Mouse (Mus musculus): ENCODE data around the gene Zbtb7b. TPM values are rescaled to one million over a fixed set of nuclear protein-coding genes. Genes with fewer than 3 reads are reported as not detected.

Gene Zbtb7b
- total and polyA plus RNA-seq, 2 experiments from 2014 or later: 0.53 to 4.4 TPM

- Histone ChIP-seq H3K4me1 (ENCODE audit: insufficient read depth, low read length) (no peaks in the 10 kb centered on the region), H3K9ac (replicated peaks; ENCODE audit: low read length, poor library complexity, severe bottlenecking) (no peak within 1 kb of the TSS), H3K4me3 (ENCODE audit: low read depth, low read length) (no peak within 1 kb of the TSS), H3K27ac (ENCODE audit: low read depth, low read length) (no peak within 1 kb of the TSS), H3K36me3 (ENCODE audit: insufficient read depth, low read length) (peaks cover 23% of the 10 kb centered on the region), H3K9me3 (ENCODE audit: low read length) (no peaks in the 10 kb centered on the region), H3K27me3 (ENCODE audit: insufficient read depth, low read length) (no peaks in the 10 kb centered on the region), H3K4me2 (ENCODE audit: low read depth, low read length, poor library complexity, severe bottlenecking) (no peak within 1 kb of the TSS)
- 58% methylated on average over 5 of the region's 5 CpGs for WGBS
- no peak for TF ChIP-seq CTCF (IDR thresholded peaks at IDR 0.05)
- DNase-seq (ENCODE audit: low spot score) (no peak), ATAC-seq (ENCODE audit: low FRiP score) (no peak)
Observed at GRCm38 (mm10) chr3:89402693-89403092, 8.1 kb upstream of the Zbtb7b start, which contains the start of gene Lenep. Lenep (minus strand) TSS chr3:89402793.

DNA sequence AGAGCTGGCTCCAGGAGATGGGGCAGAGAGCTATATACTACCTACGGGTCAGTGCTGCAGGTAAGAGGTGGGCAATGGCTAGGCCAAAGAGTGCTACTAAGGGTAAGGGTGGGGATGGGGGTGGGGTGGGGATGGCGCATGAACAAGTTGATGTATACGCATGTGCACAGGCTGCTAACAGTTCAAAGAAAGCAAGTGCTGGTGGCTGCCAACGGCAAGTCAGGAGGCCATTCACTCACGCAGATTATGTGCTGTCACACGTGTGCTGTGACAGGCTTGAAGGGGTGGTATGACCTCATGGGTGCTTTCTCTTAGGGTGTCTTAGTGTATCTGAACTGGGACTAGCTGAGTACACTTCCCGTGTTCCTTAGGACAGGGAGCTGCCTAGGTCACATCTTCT, 6.8 kb upstream of the Zbtb7b start:
- peaks cover under 1% of the 10 kb centered on the region; the same call in 1 of the 2 replicates for H3K4me1 ChIP-seq (ENCODE audit: insufficient read depth, low read length)
- H3K9me3 ChIP-seq (ENCODE audit: low read length): no peaks in the 10 kb centered on the region
- no peak for DNase-seq (ENCODE audit: low spot score)
- no peak overlapping the region for H3K27ac ChIP-seq (ENCODE audit: low read depth, low read length)
- no peak for TF ChIP-seq CTCF (IDR thresholded peaks at IDR 0.05)
- H3K27me3 ChIP-seq (ENCODE audit: insufficient read depth, low read length): peaks cover 2% of the 10 kb centered on the region; the same call in 1 of the 2 replicates
- no peak overlapping the region for H3K9ac ChIP-seq (replicated peaks; ENCODE audit: low read length, poor library complexity, severe bottlenecking)
- no peak for ATAC-seq (ENCODE audit: low FRiP score)
- peaks cover 23% of the 10 kb centered on the region for H3K36me3 ChIP-seq (ENCODE audit: insufficient read depth, low read length)
- 87% methylated on average over 7 of the region's 7 CpGs for WGBS
- H3K4me3 ChIP-seq (ENCODE audit: low read depth, low read length): no peak overlapping the region
- no peak overlapping the region for H3K4me2 ChIP-seq (ENCODE audit: low read depth, low read length, poor library complexity, severe bottlenecking)

DNA sequence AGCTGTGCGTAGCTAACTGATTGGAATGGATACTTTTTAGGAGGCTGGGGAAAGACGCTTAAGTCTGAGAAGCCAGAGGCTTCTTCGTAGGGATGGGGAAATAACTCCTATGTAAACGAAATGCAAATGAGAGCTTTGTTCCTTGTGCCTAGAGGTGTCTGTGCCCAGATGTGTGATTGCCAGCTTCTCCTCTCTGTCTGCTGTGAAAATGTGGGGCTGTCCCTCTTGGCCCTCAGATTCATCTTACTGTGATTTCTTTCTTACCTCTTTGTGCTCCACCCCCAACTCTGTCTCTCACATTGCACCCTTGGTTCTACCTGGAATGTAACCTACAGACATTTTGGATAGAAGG, 2.1 kb upstream of the Zbtb7b start:
- H3K36me3 ChIP-seq (ENCODE audit: insufficient read depth, low read length): peaks cover 2% of the 10 kb centered on the region; the same call in 1 of the 2 replicates
- ATAC-seq (ENCODE audit: low FRiP score): no peak
- H3K27ac ChIP-seq (ENCODE audit: low read depth, low read length): no peak overlapping the region
- no peak for TF ChIP-seq CTCF (IDR thresholded peaks at IDR 0.05)
- peaks cover 13% of the 10 kb centered on the region for H3K4me1 ChIP-seq (ENCODE audit: insufficient read depth, low read length)
- H3K4me3 ChIP-seq (ENCODE audit: low read depth, low read length): peak overlapping the region; percentile 38
- H3K27me3 ChIP-seq (ENCODE audit: insufficient read depth, low read length): peaks cover 14% of the 10 kb centered on the region; the same call in 1 of the 2 replicates
- 0% methylated on average over 4 of the region's 4 CpGs for WGBS
- no peak for DNase-seq (ENCODE audit: low spot score)
- no peak overlapping the region for H3K9ac ChIP-seq (replicated peaks; ENCODE audit: low read length, poor library complexity, severe bottlenecking)
- no peaks in the 10 kb centered on the region for H3K9me3 ChIP-seq (ENCODE audit: low read length)
- H3K4me2 ChIP-seq (ENCODE audit: low read depth, low read length, poor library complexity, severe bottlenecking): peak overlapping the region; percentile 100

- 1% methylated on average over 30 of the region's 44 CpGs for WGBS
- TF ChIP-seq CTCF (IDR thresholded peaks at IDR 0.05): peak; percentile 85
- ATAC-seq (ENCODE audit: low FRiP score) (no peak), DNase-seq (ENCODE audit: low spot score) (peak; percentile 72)
- Histone ChIP-seq H3K4me1 (ENCODE audit: insufficient read depth, low read length) (peaks cover 17% of the 10 kb centered on the region), H3K36me3 (ENCODE audit: insufficient read depth, low read length) (no peaks in the 10 kb centered on the region), H3K9ac (replicated peaks; ENCODE audit: low read length, poor library complexity, severe bottlenecking) (no peak overlapping the region), H3K9me3 (ENCODE audit: low read length) (no peaks in the 10 kb centered on the region), H3K27ac (ENCODE audit: low read depth, low read length) (no peak overlapping the region), H3K27me3 (ENCODE audit: insufficient read depth, low read length) (peaks cover 14% of the 10 kb centered on the region; the same call in 1 of the 2 replicates), H3K4me2 (ENCODE audit: low read depth, low read length, poor library complexity, severe bottlenecking) (peak overlapping the region; percentile 100), H3K4me3 (ENCODE audit: low read depth, low read length) (peak overlapping the region; percentile 38)
Observed at GRCm38 (mm10) chr3:89395806-89396653, 1.5 kb upstream of the Zbtb7b start.

DNA sequence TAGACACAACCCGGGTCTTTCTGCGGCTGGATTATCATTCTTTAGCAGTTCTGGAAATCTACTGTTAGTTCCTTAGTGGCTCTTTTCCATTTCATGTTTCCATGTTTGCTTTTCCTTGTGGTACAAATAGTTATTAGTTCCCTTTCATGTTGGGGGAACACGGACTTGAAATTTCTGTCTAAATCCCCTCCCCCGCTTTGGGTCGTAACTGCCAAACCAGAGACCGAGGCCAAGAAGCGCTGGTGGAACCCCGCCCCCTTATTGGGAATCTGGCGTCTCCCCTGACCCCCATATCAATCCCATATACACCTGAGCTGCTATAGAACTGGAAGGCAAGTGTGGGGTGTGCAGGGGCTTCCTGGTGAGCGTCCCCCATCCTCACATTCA, 836 bp upstream of the Zbtb7b start:
- DNase-seq (ENCODE audit: low spot score) (no peak), ATAC-seq (ENCODE audit: low FRiP score) (no peak)
- peak overlapping the region; percentile 38; the same call in 1 of the 2 replicates for H3K4me3 ChIP-seq (ENCODE audit: low read depth, low read length)
- H3K9ac ChIP-seq (replicated peaks; ENCODE audit: low read length, poor library complexity, severe bottlenecking): no peak overlapping the region
- no peak overlapping the region for H3K27ac ChIP-seq (ENCODE audit: low read depth, low read length)
- WGBS: 5% methylated on average over 10 of the region's 10 CpGs
- no peaks in the 10 kb centered on the region for H3K9me3 ChIP-seq (ENCODE audit: low read length)
- no peak for TF ChIP-seq CTCF (IDR thresholded peaks at IDR 0.05)
- peaks cover 19% of the 10 kb centered on the region for H3K4me1 ChIP-seq (ENCODE audit: insufficient read depth, low read length)
- no peaks in the 10 kb centered on the region for H3K36me3 ChIP-seq (ENCODE audit: insufficient read depth, low read length)
- H3K27me3 ChIP-seq (ENCODE audit: insufficient read depth, low read length): peaks cover 14% of the 10 kb centered on the region; the same call in 1 of the 2 replicates
- peak overlapping the region; percentile 100 for H3K4me2 ChIP-seq (ENCODE audit: low read depth, low read length, poor library complexity, severe bottlenecking)

GRCm38 (mm10) chr3:89394894-89395256, 299 bp upstream of the Zbtb7b start:
- Histone ChIP-seq H3K27me3 (ENCODE audit: insufficient read depth, low read length) (peaks cover 14% of the 10 kb centered on the region; the same call in 1 of the 2 replicates), H3K36me3 (ENCODE audit: insufficient read depth, low read length) (no peaks in the 10 kb centered on the region), H3K9me3 (ENCODE audit: low read length) (no peaks in the 10 kb centered on the region), H3K4me2 (ENCODE audit: low read depth, low read length, poor library complexity, severe bottlenecking) (peak overlapping the region; percentile 100), H3K4me3 (ENCODE audit: low read depth, low read length) (peak overlapping the region; percentile 54), H3K4me1 (ENCODE audit: insufficient read depth, low read length) (peaks cover 19% of the 10 kb centered on the region), H3K27ac (ENCODE audit: low read depth, low read length) (no peak overlapping the region), H3K9ac (replicated peaks; ENCODE audit: low read length, poor library complexity, severe bottlenecking) (no peak overlapping the region)
- ATAC-seq (ENCODE audit: low FRiP score) (no peak), DNase-seq (ENCODE audit: low spot score) (peak; percentile 88)
- 2% methylated on average over 12 of the region's 12 CpGs for WGBS
- TF ChIP-seq CTCF (IDR thresholded peaks at IDR 0.05): no peak
